Mouse (Mus musculus) left cerebral cortex, postnatal 4 days (tissue): ENCODE measurements at regions not wholly inside any gene's neighbourhood (a gene's known extent, or its start where the extent isn't known, plus 50 kb on each side); places are given as distances from the start of the nearest gene placed in this dataset.

Experiments
- DNase-seq: peaks from one replicate; pipeline ENCODE4 v3.0.0-alpha.2; 2022
- intact Hi-C: fragments of 180-260 bp; cut with DNase I; formaldehyde crosslinking; loops from one replicate; pipeline ENCODE4 v1.15.1; 2025

DNA sequence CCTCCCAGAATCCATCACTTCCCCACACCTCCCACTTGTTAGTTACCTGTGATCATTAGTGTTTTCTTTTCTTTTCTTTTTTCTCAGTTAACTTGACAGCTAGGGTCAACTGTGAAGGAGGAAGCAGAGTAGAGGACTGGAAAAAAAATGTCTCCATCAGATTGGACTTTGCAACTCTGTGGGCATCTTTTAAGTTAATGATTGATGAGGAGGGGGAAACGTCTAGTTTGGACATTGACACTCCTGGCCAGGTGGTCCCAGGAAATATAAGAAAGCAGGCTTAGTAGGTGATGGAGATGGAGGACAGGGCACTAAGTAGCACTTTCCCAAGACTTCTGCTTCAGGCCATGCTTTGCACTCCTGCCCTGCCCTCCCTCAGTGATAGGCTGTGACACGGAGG, 272.2 kb downstream of the Kcnrg start:
- intact Hi-C loops = no loop called here
- DNase-seq = no peak

- DNase-seq = no peak
- intact Hi-C loops = no loop called here
These were observed 273.4 kb downstream of the Kcnrg start for GRCm38 (mm10) chr14:61880514-61881259.

DNA sequence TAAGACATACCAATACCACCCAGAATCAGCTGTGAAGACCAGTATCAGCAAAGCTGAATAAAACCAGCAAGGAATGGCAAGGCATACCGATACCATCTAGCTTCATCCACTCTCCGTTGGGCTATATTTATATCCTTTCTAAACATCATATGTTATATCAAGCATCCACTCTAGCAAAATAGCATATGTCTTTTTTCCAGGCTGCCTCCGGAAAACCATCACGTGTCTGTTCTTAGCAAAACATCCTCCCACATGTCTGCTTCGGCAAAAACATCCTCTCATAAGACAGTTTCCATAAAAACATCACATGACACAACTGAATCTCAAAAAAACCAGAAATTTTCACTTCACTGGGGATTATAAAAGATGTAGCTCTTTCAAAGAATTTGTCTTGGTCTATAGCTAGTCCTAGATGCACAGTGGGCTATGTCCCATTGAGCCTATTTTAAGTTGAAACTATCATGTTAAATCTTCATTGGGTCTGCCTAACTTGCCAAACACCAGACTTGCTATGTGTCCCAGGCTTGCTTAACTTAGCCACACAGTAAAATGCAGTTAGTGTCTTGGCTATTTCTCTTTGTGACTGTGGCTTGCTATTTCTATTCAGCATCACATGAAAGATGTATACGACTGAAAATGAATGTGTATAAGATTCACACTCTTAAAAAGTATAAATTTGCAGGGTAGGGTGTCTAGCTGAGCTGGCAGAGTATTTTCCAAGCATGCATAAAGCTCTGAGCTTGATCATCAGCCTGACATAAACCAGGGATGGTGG, 278.2 kb downstream of the Kcnrg start:
- intact Hi-C loops = no loop called here
- DNase-seq = no peak

DNA sequence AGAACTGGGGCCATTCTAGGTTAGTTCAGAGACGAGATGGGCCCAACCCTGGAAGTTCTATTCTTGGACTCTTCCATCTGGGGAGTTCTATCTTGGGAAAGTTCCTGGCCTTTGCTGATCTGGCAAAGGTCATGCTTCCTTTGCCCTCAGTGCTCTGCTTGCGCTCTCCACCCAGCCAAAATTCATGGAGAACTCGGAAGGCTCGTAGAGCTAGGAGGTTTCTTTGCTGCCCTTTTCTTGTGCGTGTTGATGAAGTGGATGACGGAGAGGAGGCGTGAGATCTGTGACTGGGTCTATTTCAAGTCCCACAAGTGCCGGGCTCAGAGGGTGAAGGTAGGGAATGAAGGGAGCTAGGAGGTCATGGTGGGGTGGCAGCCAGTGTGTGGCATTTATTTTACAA, 282.4 kb downstream of the Kcnrg start:
- intact Hi-C loops = no loop called here
- DNase-seq = no peak

- DNase-seq = no peak
- intact Hi-C loops = no loop called here
These were observed 286.5 kb downstream of the Kcnrg start for GRCm38 (mm10) chr14:61893786-61894185.

- intact Hi-C loops = no loop called here
- no peak for DNase-seq
These were observed 289.6 kb downstream of the Kcnrg start for GRCm38 (mm10) chr14:61896879-61897278.

- no peak for DNase-seq
- intact Hi-C loops = no loop called here
These were observed 291.4 kb downstream of the Kcnrg start for GRCm38 (mm10) chr14:61898664-61899063.

- intact Hi-C loops = no loop called here
- no peak for DNase-seq
These were observed 297.3 kb downstream of the Kcnrg start for GRCm38 (mm10) chr14:61904426-61905124.

GRCm38 (mm10) chr14:61918113-61918512, 310.9 kb downstream of the Kcnrg start:
- intact Hi-C loops = no loop called here
- DNase-seq = no peak

DNA sequence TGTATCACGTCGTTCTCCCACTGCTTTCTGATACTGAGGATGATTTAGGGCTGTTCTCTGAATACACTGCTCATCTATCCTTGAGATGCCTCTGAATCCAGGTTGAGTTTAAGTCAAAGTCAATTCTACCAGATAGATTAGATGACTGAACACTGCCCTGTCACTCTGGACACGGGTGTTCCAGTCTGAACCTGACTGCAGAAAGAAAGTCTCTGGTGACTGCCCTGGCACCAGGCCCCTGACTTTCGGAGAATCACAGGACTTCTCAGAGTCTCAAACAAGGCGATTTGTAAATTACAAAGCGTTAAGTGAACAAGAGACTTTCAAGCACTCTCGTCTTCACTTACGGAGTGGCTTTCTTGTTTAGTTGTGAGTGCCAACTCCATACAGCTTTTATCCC, 324.6 kb downstream of the Kcnrg start:
- intact Hi-C loops = no loop called here
- no peak for DNase-seq

DNA sequence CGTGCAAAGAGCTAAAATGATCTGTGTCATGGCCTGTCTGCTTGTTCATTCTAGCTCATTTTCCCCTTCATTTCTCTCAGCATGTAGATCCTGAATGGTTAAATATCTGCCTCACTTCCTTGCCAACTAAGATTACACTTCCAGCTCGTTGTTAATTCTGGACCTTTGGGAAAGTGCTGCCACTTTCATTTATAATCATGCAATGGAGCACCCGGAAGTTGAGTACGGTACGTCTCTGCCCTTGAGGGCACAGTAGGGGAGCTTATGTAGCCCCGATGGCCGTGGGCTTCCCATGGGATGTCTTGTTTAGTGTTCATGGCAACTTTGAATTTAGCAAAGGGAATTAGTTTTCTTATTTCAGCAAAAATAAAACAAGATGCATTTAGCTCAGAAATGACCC, 334.4 kb downstream of the Kcnrg start:
- intact Hi-C loops = no loop called here
- no peak for DNase-seq

DNA sequence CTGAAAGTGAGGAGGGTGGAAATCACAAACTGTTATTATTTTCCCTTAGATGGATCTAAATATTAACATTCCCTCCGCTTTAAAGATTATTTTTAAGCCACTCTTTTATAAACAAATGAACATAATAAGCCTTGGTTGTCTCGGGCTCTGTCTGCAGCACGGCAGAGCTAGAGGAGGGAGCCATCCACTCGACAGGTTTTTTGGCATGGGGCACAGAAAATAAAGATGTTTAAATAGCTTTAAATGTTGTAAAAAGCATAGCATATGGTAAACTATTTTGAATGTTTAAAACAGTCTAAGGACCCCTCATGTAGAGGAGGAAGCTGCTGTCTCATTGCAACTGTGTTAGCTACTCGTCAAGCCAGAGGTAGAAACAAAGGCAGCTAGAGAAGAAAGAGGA, 338.4 kb downstream of the Kcnrg start:
- DNase-seq = no peak
- intact Hi-C loops = no loop called here

- DNase-seq = no peak
- intact Hi-C loops = no loop called here
These were observed 342.2 kb downstream of the Kcnrg start for GRCm38 (mm10) chr14:61949446-61949845.

GRCm38 (mm10) chr14:61950004-61950403, 342.4 kb upstream of the Rnaseh2b start:
- intact Hi-C loops = no loop called here
- DNase-seq = no peak

DNA sequence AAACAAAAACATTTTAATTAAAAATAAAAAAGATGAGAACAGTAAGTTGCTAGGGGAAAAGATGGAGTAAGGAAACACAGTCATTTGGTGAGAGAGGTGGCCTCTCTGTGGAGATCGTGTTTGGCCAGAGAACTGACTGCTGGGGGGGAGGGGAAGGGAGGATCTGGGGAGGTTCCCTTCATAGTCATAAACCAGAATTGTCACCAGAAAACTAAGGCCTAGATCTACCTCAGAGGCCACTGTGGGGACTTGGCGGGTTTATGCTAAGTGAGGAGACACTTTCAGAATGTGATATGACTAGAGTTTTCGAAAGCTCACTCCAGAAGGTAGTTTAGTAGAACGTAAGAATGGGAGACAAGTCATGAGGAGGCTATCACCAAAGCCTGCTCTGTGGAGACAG, 339.4 kb upstream of the Rnaseh2b start:
- intact Hi-C loops = no loop called here
- no peak for DNase-seq

- no peak for DNase-seq
- intact Hi-C loops = no loop called here
These were observed 337.0 kb upstream of the Rnaseh2b start for GRCm38 (mm10) chr14:61955416-61955815.

- no peak for DNase-seq
- intact Hi-C loops = no loop called here
These were observed 332.0 kb upstream of the Rnaseh2b start for GRCm38 (mm10) chr14:61960243-61960957.

DNA sequence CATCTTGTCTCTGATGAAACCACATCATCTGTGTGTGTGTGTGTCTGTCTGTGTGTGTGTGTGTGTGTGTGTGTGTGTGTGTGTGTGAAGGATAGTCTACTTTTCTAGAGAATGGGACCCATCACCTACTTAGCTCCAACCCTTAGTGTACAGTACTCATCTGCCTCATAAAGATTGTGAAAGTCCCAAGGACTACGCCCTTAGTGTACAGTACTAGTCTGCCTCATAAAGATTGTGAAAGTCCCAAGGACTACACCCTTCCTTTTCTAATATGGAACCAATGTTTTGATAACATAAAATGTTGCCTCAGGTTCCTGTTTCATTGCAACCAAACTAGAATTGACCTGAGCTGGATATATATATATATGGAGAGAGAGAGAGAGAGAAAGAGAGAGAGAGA, 323.9 kb upstream of the Rnaseh2b start:
- intact Hi-C loops = no loop called here
- DNase-seq = no peak

DNA sequence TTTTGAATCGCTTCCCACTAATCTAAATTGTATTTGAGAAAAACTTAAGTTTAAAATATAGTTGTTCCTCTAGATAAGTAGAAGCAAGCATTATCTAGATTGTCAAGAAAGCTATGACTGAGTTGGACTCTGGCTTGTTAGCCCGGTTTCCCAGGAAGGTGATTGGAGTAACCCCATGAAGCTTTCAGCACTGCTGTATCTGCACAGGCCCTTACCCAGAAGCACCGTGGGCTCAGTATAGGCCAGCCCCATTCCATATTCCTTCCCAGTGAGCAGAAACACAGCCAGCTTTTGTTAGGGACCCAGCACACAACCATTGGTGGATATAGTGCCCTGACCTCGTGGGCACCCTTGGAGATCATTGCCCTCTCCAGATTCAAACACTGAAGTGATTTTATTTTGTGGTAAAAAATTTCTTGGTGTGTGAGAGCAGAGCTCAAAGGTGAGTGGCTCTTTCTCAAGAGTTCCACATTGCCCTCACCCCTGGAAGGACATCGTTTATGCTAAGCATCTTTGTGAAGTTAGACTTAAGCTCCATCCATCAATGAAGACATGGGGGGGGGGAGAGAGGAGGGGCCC, 323.3 kb upstream of the Rnaseh2b start:
- intact Hi-C loops = no loop called here
- no peak for DNase-seq

- no peak for DNase-seq
- intact Hi-C loops = no loop called here
These were observed 321.8 kb upstream of the Rnaseh2b start for GRCm38 (mm10) chr14:61970591-61970990.
